In genomic region chr10:79856280-79856679, GRCm38 (mm10) we compare ENCODE assay signal across 8 mouse cellular contexts. TPM values are rescaled to one million over a fixed set of nuclear protein-coding genes. Genes with fewer than 3 reads are reported as not detected.
DNase-seq lines count a peak whose midpoint lies in the region; ATAC-seq lines count a peak whose summit lies in the region.

No protein-coding gene starts in this region.

- no peak for ATAC-seq in neural tube, embryonic 11.5 days (ENCODE audit: insufficient read depth, low FRiP score, low TSS enrichment)
- no peak for ATAC-seq in limb, embryonic 13.5 days (ENCODE audit: low FRiP score, low read depth)
- ATAC-seq in stomach, embryonic 14.5 days (ENCODE audit: insufficient number of reproducible peaks, insufficient read depth, low FRiP score, low read depth), result no peak

- peak overlapping the region; percentile 99 for H3K4me3 ChIP-seq in neural tube, embryonic 11.5 days (ENCODE audit: low read depth, low read length)
- peak overlapping the region; percentile 99 for H3K4me3 ChIP-seq in limb, embryonic 13.5 days
- peak overlapping the region; percentile 99 for H3K4me3 ChIP-seq in stomach, embryonic 14.5 days (ENCODE audit: low read depth, low read length)

- no peak overlapping the region for H3K27ac ChIP-seq in neural tube, embryonic 11.5 days (ENCODE audit: low read depth, low read length)
- no peak overlapping the region; the same call in 1 of the 2 replicates for H3K27ac ChIP-seq in limb, embryonic 13.5 days
- H3K27ac ChIP-seq in stomach, embryonic 14.5 days (ENCODE audit: low read length), result peak overlapping the region; percentile 99; the same call in 1 of the 2 replicates

- peaks cover 28% of the 10 kb centered on the region for H3K36me3 ChIP-seq in neural tube, embryonic 11.5 days (ENCODE audit: control insufficient read depth, insufficient read depth, low read length)
- H3K36me3 ChIP-seq in limb, embryonic 13.5 days, result peaks cover 55% of the 10 kb centered on the region
- H3K36me3 ChIP-seq in stomach, embryonic 14.5 days (ENCODE audit: control insufficient read depth, insufficient read depth, low read length), result peaks cover 48% of the 10 kb centered on the region

- H3K9ac ChIP-seq in neural tube, embryonic 11.5 days (ENCODE audit: low read length), result peak overlapping the region; percentile 99
- H3K9ac ChIP-seq in limb, embryonic 13.5 days, result peak overlapping the region; percentile 97
- peak overlapping the region; percentile 98 for H3K9ac ChIP-seq in stomach, embryonic 14.5 days (replicated peaks; ENCODE audit: low read depth, low read length)

- H3K4me2 ChIP-seq in neural tube, embryonic 11.5 days (ENCODE audit: low read depth), result peak overlapping the region; percentile 94
- H3K4me2 ChIP-seq in limb, embryonic 13.5 days (replicated peaks), result peak overlapping the region; percentile 100
- peak overlapping the region; percentile 84 for H3K4me2 ChIP-seq in stomach, embryonic 14.5 days (replicated peaks; ENCODE audit: low read depth, low read length)

- no peaks in the 10 kb centered on the region for H3K27me3 ChIP-seq in neural tube, embryonic 11.5 days (ENCODE audit: control insufficient read depth, insufficient read depth, low read length)
- H3K27me3 ChIP-seq in limb, embryonic 13.5 days, result no peaks in the 10 kb centered on the region
- H3K27me3 ChIP-seq in stomach, embryonic 14.5 days (ENCODE audit: control insufficient read depth, insufficient read depth, low read length), result no peaks in the 10 kb centered on the region

- DNase-seq in cerebellum, postnatal 10 days, result peak; percentile 54
- DNase-seq in cerebellum, adult 8-10 months, result no peak
- no peak for DNase-seq in neural tube, embryonic 11.5 days (ENCODE audit: low spot score)
- DNase-seq in neural tube, embryonic 10.5 days (ENCODE audit: extremely low spot score, low spot score), result no peak
- no peak for DNase-seq in right cerebral cortex, postnatal 14 days
- DNase-seq in thymus, postnatal 4 days, result no peak

- H3K4me1 ChIP-seq in neural tube, embryonic 11.5 days (ENCODE audit: control insufficient read depth, insufficient read depth, low read length), result peaks cover 48% of the 10 kb centered on the region
- peaks cover 74% of the 10 kb centered on the region for H3K4me1 ChIP-seq in limb, embryonic 13.5 days
- peaks cover 45% of the 10 kb centered on the region for H3K4me1 ChIP-seq in stomach, embryonic 14.5 days (ENCODE audit: control insufficient read depth, insufficient read depth, low read length)

- WGBS in neural tube, embryonic 11.5 days, result 58% methylated on average over 6 of the region's 6 CpGs
- WGBS in limb, embryonic 13.5 days, result 44% methylated on average over 6 of the region's 6 CpGs
- 26% methylated on average over 6 of the region's 6 CpGs for WGBS in stomach, embryonic 14.5 days

- no peaks in the 10 kb centered on the region for H3K9me3 ChIP-seq in neural tube, embryonic 11.5 days (ENCODE audit: control insufficient read depth, low read length)
- H3K9me3 ChIP-seq in limb, embryonic 13.5 days, result no peaks in the 10 kb centered on the region
- no peaks in the 10 kb centered on the region for H3K9me3 ChIP-seq in stomach, embryonic 14.5 days (ENCODE audit: control insufficient read depth, low read depth, low read length)

RNA-seq across cellular contexts. Expression of gene Ptbp1, which starts 2.1 kb away (rescaled TPM):
- 215 and 216 TPM in 2 replicates for polyA plus RNA-seq in neural tube, embryonic 11.5 days (2014; fragmentation: Nextera tagmentation; extraction: Ambion mirVana)
- 347 and 366 TPM in 2 replicates for polyA plus RNA-seq in limb, embryonic 13.5 days (2015; fragmentation: Nextera tagmentation; extraction: Ambion mirVana)
- 237 and 275 TPM in 2 replicates for polyA plus RNA-seq in stomach, embryonic 14.5 days (2014; fragmentation: Nextera tagmentation; extraction: Ambion mirVana)

RNA-seq across cellular contexts. Expression of gene Prtn3, which starts 18.0 kb away (rescaled TPM):
- polyA plus RNA-seq in neural tube, embryonic 11.5 days (2014; fragmentation: Nextera tagmentation; extraction: Ambion mirVana), result 12.5 and 13.7 TPM in 2 replicates
- 11.1 and 11.3 TPM in 2 replicates for polyA plus RNA-seq in limb, embryonic 13.5 days (2015; fragmentation: Nextera tagmentation; extraction: Ambion mirVana)
- 2.9 and 5.6 TPM in 2 replicates for polyA plus RNA-seq in stomach, embryonic 14.5 days (2014; fragmentation: Nextera tagmentation; extraction: Ambion mirVana)

RNA-seq across cellular contexts. Expression of gene Plppr3, which starts 18.2 kb away (rescaled TPM):
- polyA plus RNA-seq in neural tube, embryonic 11.5 days (2014; fragmentation: Nextera tagmentation; extraction: Ambion mirVana), result 142 and 156 TPM in 2 replicates
- polyA plus RNA-seq in limb, embryonic 13.5 days (2015; fragmentation: Nextera tagmentation; extraction: Ambion mirVana), result 138 and 142 TPM in 2 replicates
- polyA plus RNA-seq in stomach, embryonic 14.5 days (2014; fragmentation: Nextera tagmentation; extraction: Ambion mirVana), result 41.3 and 51.7 TPM in 2 replicates

RNA-seq across cellular contexts. Expression of gene Elane, which starts 29.8 kb away (rescaled TPM):
- 0.66 TPM in 1 of 2 replicates, not detected in the other for polyA plus RNA-seq in neural tube, embryonic 11.5 days (2014; fragmentation: Nextera tagmentation; extraction: Ambion mirVana)
- polyA plus RNA-seq in limb, embryonic 13.5 days (2015; fragmentation: Nextera tagmentation; extraction: Ambion mirVana), result 0.29 and 0.86 TPM in 2 replicates
- 0.88 and 3.3 TPM in 2 replicates for polyA plus RNA-seq in stomach, embryonic 14.5 days (2014; fragmentation: Nextera tagmentation; extraction: Ambion mirVana)

RNA-seq across cellular contexts. Expression of gene Cfd, which starts 34.4 kb away (rescaled TPM):
- polyA plus RNA-seq in neural tube, embryonic 11.5 days (2014; fragmentation: Nextera tagmentation; extraction: Ambion mirVana), result not detected in 2 replicates
- polyA plus RNA-seq in limb, embryonic 13.5 days (2015; fragmentation: Nextera tagmentation; extraction: Ambion mirVana), result not detected in 2 replicates
- polyA plus RNA-seq in stomach, embryonic 14.5 days (2014; fragmentation: Nextera tagmentation; extraction: Ambion mirVana), result not detected in 2 replicates

Comparison
In these comparisons a context has a peak if more than half of its experiments do, and no peak if none do; other contexts are left out.
1. DNase-seq: peak in cerebellum, postnatal 10 days (2 of 2); none in cerebellum, adult 8-10 months (single experiment), neural tube, embryonic 11.5 days (single experiment), neural tube, embryonic 10.5 days (single experiment), right cerebral cortex, postnatal 14 days (single experiment) and thymus, postnatal 4 days (single experiment).
2. Peak in every context shown above with its lines, with median percentiles within 50 percentile points of each other: H3K4me2 ChIP-seq, H3K4me3 ChIP-seq and H3K9ac ChIP-seq.